Mouse (Mus musculus) testis, adult 2 months (tissue): Measurements from ENCODE around the gene Sfxn5.

Source experiments
- CTCF ChIP-seq: fragments of 200-500 bp; IDR thresholded peaks from 2 replicates; pipeline ENCODE4 v1.5.1; 2012; ENCODE audit warnings: low read depth, mild to moderate bottlenecking, inconsistent platforms, low read length, moderate library complexity; ENCODE audit not compliant: control insufficient read depth, insufficient read depth, insufficient replicate concordance
- POLR2A ChIP-seq: fragments of 200-500 bp; IDR thresholded peaks from 2 replicates; pipeline ENCODE4 v1.6.1; 2012; ENCODE audit warnings: low read depth, mild to moderate bottlenecking, inconsistent platforms, low read length, moderate library complexity; ENCODE audit not compliant: control insufficient read depth

DNA sequence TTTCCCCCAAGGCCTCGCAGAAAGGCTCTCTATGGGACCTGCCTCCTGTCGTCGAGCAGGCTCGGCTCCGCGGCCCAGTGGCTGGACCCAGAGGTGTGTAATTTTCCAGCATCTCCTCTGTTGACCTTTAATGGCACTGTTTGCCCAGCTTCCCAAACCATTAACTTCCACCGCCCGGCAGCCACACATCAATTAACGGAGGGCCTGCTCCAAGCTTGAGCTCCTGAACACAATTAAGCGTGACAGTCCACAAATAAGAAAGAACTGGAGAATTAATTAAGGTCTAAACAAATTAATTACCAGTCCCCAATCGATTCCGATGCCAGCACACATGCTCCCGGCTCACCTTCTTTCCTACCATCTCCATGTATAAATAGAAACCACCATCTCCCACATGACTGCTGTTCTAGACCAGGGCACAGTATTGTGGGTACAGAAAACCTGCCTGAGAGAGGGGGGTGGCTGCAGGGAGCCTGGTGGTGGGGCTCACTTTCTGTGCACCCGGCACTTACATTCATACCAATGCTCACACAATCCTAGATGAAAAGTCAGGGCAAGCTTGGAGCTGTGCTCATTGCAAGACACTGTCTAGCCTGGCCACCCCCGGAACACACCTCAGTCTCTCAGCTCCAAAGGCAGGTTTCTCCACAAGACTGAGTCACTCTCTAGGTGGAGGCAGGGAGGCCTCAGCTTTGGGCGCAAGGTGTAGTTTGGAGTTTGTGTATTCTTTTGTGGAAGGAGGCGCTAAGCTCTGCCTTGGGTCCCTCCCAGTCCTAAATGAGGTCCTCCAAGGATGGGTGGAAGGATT is 80.8 kb downstream of the Sfxn5 start:
- TF ChIP-seq CTCF (no peak), POLR2A (no peak)
